Mouse (Mus musculus) thymus, postnatal 36 days (tissue): ENCODE results near the gene Il17re.
A peak's percentile ranks its signal among the peaks of the same experiment; 100 is the strongest.

Source experiments
- DNase-seq, 2 experiments: peaks; one replicate each; pipeline ENCODE4 v3.0.0; 2022; ENCODE audit warnings: mixed read lengths in 2 of 2

Il17re gene

DNA sequence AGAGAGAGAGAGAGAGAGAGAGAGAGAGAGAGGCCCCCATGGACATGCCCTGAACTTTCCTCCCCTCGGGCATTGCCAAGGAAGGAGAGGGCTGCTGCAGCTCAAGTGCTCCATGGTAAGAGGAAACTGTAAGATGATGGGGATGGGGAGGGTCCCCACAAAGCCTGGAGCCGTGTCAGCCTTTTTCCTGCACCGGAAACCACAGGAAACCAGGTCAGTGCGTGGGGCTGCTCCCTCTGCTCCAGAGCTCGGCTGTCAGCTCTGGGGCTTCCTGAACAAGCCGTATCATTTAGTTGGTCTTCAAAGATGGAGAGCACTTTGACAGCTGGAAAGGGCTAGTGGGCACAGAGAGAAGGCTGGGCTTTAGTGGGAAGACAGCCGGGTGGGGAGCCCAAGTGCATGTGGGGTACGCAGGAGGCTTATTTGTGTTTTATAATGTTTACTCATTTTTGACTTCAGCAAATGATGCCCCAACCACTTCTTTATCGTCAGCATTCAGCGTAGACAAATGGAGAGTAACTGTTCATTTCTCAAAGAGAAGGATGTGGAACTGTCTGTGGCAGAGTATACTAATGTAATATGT, at the start of gene Il17re:
TSS of gene Il17re (plus strand) at position 533 of the 583 bp plus-strand sequence.
- DNase-seq: peak; percentile 56 to 73

DNA sequence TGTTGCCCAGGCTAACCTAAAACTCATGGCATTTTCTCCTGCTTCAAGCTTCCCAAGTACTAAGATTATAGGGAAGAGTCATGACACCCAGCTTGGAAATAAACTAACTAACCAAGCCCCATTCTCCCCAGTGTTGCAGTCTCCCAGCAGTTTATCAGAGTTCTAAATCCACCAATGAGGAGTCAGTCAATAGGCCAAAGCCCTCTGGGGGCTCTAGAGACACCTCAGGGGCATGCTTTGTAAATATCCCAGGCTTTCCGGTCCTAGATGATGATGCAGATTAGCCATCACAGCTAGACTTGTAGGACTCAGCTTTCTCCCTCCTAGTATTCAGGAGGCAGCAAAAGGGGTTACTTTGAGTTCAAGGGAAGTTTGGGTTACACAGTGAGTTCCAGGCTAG, 48.3 kb upstream of the Il17re start:
- no peak for DNase-seq

DNA sequence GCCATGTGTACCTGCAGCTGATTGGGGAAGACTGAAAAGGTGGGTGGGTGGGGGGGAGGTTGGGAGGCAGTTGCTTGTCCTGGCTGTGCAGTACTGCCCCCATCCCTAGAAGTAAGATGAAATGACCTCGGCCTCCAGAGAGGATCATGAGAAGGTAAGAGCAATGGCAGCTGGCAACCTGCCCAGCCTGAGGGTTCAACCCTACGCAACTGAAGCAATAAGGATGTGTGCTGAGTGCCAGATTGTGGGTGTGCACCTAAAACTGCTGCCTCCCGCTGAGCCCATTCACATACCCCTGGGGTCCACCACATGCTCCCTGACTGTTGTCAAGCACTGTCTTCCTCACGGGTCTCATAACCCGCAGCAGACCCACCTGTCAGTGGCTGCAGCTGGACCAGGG, 41.9 kb upstream of the Il17re start:
- no peak for DNase-seq

DNA sequence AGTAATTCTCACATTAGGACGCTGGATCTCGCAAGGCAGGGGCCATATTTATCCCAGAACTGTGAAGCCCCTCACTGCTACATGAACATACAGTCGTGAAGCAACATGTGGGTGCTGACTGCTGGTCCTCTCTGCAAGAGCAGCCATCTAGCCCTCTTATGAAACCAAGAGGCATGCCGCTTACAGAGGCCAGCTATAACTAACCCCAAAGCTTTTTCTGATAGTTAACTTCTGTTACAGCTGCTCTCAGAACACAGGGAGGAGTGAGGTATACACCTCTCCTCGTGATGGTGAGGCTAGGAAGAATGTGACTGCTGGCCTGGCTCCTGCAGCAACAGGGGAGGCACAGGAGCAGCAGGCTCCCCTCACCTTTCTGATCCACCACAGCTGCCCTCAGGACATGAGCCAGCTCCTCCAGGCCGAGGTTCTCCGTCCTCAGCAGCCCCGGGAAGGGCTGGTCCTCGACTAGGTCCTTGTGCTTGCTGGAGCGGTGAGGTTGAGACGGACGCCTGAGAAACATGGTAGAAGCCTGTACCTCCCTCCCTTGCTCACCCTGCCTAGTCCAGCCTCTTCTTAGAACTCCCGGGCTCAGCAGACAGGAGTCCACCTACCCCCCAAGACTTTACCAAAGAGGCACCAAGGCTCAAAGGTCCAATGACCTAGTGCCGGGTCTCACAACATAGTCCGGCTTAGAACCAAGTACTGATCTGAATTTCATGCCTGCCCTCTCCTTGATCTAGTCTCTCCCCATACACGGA, 39.7 kb upstream of the Il17re start:
- peak in 1 of 2 experiments; percentile 36 for DNase-seq

DNA sequence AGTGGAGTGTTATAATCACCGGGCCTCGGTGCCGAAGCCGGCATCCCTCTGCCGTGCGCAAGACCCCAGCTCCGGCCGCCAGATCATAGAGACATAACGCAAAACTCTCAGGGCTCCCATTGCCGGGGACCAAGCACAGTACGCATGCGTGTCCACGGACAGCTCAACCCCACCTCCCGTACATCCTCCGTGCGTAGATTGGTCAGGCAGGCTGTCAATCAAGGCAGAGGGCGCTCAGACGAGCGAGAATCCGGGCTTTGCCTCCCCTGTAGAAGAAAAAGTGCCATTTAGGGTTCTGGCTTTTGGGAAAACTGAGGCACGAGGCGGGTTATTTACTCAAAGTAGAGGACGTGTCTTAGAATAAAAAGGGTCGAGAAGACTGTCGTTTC, 39.1 kb upstream of the Il17re start, which contains the start of gene Rpusd3:
TSS of gene Rpusd3 (minus strand) at position 142 of the 389 bp plus-strand sequence.
- peak; percentile 98 to 99 for DNase-seq

DNA sequence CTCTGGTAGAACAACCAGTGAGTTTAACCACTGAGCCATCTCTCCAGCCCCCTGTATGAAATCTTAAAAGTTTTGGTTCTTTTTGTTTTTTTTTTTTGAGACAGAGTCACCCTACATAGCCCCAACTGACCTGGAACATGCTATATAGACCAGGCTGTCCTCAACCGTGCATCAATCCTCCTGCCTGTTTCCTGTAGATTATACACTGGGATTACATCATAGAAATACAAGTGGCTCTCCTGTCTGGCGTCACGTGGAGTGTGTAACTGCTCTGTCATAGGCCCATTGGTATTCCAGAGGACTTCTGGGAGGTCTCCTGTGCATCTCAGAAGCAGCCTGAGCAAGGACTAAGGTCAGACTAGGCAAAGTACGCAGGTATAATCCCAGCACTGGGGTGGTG, 35.3 kb upstream of the Il17re start:
- no peak for DNase-seq

DNA sequence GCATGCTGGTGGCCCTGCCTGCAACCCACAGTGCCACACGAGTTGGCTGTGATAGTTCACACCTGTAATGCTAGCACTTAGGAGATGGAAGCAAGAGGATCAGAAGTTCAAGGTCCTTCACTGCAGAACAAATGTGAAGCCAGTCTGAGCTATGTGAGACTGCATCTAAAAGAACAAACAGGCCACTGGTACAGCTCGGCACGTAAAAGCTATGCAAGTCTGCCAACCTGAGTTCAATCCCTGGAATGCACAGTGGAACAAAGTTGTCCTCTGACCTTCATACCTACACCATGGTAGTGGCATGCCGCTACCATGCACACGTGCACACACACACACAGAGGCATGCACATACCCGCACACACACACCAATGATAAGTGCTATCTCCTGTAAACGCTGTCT, 34.1 kb upstream of the Il17re start:
- DNase-seq: no peak

DNA sequence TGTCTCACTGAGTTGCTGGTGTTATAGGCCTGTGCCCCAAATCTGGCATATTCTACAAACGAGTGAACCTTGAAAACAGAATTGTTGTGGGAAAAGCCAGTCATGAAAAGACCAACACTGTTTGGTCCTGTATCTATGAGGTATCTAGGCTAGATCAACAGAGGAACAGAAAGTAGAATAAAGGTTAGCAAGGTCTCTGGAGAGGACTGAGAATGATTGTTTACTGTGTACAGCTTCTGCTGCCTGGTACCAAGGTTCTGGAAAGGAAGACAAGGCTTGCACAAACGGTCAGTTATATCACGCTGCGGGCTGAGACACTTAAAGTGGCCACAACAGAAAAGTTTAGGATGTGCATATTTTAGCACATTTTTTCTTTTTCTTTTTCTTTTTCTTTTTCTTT, 31.6 kb upstream of the Il17re start:
- no peak for DNase-seq

DNA sequence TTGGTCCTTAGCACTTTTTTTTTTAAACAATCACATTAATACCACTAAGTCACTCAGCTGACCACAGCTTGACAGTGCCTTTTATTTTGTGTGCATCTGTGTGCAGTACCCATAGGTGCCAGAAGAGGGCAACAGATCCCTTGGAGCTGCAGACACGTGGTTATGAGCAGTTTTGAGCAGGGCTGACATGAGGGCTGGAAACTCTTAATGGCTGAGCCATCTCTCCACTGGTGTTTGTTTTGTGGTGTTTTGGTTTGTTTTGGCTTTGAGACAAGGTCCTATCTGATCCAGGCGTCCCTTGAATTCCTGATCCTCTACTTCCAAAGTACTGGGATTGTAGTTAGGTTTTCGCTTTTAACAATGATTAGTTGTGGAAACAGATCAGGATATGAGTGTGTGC, 30.9 kb upstream of the Il17re start:
- DNase-seq: peak; percentile 49 to 57

DNA sequence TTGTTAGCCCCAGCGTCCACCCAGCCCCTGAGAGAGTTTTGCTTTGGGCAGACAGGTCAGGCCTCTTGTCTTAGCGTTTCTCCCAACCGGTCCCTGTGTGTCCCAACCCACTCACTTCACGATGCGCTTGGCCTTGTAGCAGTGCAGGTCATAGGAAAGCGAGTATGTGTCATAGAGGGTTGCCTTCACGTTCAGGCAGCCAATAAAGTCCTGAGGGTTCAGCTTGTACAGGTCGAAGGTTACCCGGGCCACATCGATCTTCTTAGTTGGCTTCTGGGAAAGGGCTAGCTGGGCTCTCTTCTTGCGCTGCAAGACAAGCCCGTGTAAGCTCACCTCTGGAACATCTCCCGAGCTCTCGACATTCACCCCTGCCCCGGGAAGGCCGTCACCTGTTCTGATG, 30.3 kb upstream of the Il17re start:
- DNase-seq: no peak

DNA sequence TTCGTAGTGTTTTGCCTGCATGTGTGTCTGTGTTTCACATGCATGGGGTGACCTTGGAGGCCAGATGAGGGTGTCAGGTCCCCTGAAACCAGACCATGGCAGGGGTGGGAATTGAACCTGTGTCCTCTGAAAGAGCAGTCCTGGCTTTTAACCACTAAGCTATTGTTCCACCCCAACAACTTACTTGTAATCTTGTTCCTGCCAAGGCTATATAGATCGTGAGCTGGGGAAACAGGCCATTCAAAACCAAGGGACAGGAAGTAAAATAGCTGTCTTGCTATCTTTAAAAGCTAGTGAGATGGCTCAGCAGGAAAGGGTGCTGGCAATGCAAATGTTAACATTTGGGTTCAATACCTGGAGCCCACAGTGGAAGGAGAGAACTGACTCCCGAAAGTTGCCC, 28.3 kb upstream of the Il17re start:
- DNase-seq: no peak

DNA sequence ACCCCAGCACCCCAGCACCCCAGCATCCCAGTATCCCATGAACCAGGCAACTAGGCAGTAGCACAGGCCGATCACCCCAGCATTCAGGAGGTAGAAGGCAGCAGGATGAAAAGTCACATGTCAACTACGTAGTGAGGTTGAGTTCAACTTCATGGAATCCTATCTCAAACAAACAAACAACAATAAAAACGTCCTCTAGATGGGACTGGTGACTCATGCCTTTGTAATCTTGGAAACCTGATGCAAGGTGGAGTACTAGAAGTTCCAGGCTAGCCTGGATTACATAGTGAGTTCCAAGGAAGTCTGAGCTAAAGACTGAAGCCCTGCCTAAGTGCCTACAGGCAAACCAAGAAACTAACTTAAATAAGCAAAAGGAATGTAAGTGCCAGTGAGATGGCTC, 27.4 kb upstream of the Il17re start:
- DNase-seq: no peak

DNA sequence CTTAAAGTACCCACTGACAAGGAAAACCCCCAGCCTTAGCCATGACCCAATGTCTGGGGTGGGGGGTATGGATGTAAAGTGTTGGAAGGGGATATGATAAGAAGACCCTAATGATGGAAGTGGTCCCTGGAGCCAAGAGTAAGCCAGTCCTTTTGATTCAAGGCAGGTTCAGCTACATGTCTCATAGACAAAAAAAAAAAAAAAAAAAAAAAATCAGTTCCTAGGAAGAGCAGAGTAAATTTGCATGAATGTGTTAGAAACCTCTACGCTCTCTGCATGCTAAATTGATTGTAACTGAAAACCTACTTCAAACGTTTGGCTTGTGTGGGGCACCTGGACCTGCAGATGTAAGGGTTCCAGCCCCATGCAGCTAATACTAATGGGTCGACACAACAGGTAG, 26.5 kb upstream of the Il17re start:
- no peak for DNase-seq

DNA sequence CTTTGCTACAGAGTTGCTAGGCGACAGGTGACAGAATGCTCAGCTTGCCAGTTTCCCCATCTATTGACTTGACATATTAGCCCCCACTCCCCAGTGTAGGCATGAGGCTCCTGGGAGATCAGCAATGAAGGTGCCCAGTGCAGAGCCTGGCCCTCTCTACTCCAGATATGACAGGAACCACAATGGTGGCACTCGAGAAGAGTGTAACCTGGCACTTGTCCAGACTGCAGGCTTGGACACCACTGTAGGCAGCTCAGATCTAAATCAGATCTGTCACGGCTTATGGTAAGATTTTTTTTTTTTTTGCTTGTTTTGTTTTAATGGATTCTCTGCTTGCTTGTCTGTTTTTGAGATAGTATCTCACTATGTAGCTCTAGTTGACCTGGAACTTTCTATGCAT, 24.6 kb upstream of the Il17re start:
- no peak for DNase-seq

DNA sequence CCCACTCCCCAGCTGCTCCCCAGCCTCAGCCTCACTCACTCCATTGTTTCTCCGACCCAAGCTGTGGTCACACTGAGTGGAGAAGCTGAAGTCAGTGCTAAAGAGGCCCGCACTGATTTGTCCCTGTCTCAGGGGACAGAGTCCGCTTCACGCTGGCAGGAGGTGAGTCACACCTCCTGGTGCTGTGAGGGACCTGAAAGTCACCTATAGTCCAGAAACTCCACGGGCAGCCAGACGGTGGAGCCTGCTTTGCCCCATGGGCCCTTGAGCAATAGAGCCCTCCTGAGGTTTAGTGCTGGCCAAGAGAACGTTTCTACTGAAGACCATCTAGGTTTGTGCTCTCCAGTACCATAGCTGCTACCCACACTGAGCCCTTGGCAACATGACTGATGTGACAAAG, 23.6 kb upstream of the Il17re start:
- DNase-seq: no peak

DNA sequence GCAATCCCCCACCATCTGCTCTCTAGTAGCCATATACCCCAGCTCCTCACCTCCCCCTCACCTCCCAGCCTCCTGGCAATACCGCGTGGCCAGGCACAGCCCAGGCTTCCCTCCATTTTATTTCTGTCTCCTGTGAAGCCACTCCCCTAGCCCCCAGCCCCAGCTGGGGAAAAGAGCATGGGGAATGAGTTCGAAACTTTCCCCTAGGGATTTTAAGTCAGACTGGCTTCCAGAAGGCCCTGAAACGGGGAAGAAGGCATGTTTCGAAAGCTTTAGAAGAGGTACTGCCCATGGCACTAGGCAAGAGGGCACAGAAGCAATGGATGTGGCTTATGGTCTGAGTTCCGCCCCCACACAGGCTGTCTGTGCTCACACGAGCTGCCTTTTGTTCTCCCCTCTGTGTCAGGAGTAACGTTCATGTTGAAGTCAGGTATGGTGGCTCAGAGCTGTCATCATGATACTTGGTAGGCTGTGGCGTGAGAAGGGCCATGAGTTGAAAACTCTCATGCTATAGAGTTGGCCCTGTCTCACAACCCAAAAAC, 22.5 kb upstream of the Il17re start, which contains the start of gene Cidec:
TSS of gene Cidec (minus strand) at position 97 of the 542 bp plus-strand sequence.
- DNase-seq: no peak

DNA sequence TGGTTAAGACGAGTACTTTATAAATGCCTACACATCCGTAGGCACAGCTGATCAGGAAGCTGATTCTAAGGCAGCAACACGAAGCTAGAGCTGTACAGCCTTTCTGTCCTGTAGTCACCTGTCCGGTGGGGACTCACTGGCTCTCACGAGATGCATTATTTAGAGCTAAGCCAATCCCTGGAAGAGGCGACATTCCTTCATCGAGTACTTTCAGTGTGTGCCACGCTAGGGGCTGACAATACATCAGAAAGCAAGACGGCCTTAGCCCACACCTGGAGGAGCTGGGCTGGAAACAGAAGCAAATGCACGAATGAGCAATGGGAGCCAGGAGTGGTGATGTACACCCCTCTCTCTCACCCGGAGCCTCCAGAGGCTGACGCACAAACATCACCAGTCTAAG, 21.1 kb upstream of the Il17re start:
- no peak for DNase-seq

DNA sequence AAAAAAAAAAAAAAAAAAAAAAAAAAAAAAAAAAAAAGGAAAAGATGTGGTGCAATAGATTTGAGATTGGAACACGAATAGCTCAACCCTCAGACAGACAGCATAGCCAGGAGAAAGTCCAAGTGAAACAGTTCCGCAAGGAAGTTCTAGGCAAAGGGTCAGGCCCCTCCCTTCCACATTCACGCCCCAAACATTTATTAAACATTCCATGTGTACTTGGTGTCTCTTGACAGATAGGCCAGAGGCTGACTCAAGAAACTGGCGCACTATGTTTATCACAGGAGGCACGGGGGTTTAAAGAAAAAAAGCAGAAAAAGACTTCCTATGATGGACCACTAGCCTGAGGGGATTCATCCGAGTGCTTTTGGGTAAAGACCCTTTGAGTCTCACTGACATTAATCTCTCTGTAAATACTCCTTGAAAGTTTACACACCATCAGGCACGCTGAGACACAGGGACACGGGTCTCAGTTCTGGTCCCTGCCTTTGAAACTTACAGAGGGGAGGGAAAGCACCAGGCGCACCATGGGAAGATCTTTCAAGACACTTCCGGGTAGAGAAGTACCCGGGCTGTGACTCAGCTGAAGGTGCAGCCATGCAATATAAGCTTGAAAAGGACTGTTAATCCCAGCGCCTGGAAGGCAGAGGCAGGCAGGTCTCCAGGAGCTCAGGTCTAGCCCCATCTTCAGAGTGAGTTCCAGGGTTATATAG, 19.4 kb upstream of the Il17re start:
- DNase-seq: no peak

DNA sequence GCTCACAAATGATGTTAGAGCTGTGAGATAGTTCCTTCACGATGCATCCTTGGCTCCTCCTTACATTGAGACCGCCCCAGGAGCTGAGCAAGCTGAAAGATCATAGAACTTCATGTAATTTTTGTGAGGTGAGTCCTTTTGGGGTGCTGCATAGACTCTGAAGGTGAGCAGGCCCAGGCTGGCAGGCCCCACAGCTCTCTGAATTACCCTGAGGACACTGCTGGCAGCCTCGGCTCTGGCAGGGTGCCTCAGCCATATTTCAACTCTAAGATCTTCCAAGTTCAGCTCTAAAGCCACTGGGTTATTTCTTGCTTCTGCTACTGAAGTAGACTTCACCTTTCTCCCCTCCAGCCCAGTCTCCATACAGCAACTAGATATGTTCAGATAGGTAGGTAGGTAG, 17.6 kb upstream of the Il17re start:
- no peak for DNase-seq

DNA sequence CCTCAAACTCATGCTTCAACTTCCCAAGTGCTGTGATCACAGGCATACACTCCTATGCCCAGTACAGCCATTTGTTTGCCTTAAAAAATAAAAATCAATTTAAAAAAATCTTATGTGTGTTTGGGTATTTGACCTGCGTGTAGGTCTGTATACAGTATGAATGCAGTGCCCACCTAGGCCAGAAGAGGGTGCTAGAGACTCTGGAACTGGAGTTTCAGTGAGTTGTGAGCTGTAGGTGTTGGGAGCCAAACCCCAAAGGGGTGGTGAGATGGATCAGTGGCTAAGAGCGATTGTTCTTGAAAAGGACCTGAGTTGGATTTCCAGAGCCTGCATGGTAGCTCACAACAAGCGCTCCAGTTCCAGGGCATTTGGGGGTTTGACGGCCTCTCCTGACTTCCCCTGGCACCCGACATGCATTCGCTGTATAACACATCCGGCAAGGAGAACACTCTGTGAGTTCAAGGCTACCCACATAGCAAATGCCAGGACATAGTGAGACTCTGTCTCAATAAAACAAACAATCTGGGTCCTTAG, 17.1 kb upstream of the Il17re start:
- DNase-seq: peak; percentile 76 to 81

DNA sequence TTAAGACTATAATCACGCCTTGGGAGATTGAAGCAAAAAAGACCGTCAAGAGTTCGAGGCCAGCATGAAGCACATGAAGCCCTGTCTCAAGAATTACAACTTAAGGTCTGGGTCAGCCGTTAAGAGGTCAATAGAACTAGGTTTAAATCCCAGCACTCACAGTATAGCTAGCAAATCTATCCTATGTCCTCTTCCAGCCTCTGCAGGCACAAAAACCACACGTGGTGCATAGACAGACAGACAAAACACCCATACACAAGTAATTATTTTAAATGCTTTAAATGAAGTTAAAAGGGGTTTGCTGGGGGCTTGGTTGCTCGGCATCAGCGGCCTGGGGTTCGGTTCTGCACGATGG, 16.2 kb upstream of the Il17re start:
- DNase-seq: no peak

DNA sequence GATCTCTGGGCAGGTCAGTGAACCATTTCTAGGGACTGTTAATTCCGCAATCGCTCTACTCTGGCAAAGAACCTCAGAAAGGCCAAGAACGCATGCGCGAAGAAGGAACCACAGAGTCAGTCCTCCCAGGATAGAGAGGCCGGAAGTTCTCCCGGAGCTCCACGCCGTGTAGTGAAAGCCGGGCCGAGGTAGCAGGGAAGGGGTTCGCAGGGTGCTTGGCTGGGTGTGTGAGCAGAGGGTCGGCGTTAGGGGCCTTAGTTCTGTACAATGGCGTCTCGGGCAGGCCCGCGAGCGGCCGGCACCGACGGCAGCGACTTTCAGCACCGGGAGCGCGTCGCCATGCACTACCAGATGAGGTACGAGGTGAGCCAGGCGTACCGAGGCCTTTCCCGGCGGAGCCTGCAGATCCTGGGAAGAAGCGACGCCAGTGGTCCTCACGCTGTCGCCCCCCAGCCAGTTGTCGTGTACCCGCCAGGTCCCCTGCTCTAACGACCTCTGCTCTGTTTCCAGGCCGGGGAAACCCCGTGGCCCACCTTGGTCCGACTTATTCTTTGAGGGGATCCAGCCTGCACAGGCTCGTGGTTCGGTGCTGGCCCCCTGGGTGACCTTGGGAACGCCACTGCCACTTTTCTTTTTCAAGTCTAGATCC, 15.7 kb upstream of the Il17re start, which contains the start of gene Jagn1:
TSS of gene Jagn1 (plus strand) at position 128 of the 649 bp plus-strand sequence.
- DNase-seq: peak; percentile 86 to 89

DNA sequence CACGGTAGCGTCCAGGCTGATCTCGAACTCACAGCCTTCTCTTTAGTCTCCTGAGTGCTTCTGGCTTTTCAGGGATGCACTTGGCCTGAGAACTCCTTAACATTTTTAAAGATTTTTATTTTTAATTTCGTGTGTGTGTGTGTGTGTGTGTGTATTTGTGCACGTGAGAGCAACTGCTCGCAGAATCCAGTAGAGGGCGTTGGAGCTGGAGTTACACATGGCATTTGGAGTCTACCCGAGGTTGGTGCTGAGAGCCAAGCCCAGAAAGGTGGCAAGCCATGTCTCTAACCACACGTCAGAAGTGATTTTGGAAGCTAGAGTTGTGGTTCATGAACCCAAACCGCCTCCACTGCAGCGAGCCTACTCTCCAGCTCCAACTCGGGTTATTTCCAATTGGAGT, 15.2 kb upstream of the Il17re start:
- no peak for DNase-seq
